Mouse (Mus musculus): ENCODE data around the gene Pcyt1a. TPM values are rescaled to one million over a fixed set of nuclear protein-coding genes. Genes with fewer than 3 reads are reported as not detected.

The Pcyt1a gene
- polyA plus RNA-seq, 1 experiment, result 115 TPM

- 24% methylated on average over 9 of the region's 9 CpGs for WGBS
- Histone ChIP-seq H3K4me1 (ENCODE audit: control insufficient read depth, insufficient read depth, insufficient read length, low read length) (peaks cover 22% of the 10 kb centered on the region), H3K27ac (ENCODE audit: insufficient read depth, low read depth, low read length) (no peak overlapping the region), H3K27me3 (ENCODE audit: control insufficient read depth, insufficient read depth, low read length) (no peaks in the 10 kb centered on the region), H3K36me3 (ENCODE audit: control insufficient read depth, insufficient read depth, low read length) (no peaks in the 10 kb centered on the region), H3K4me3 (ENCODE audit: low read depth, low read length) (no peak overlapping the region)
- TF ChIP-seq POLR2A (IDR thresholded peaks at IDR 0.05; ENCODE audit: low read depth, low read length) (no peak), CTCF (IDR thresholded peaks at IDR 0.05; ENCODE audit: extremely low read depth, insufficient read length, insufficient replicate concordance, low read depth, low read length) (no peak)
Observed at GRCm38 (mm10) chr16:32509066-32509942, 78.6 kb downstream of the Pcyt1a start.

DNA sequence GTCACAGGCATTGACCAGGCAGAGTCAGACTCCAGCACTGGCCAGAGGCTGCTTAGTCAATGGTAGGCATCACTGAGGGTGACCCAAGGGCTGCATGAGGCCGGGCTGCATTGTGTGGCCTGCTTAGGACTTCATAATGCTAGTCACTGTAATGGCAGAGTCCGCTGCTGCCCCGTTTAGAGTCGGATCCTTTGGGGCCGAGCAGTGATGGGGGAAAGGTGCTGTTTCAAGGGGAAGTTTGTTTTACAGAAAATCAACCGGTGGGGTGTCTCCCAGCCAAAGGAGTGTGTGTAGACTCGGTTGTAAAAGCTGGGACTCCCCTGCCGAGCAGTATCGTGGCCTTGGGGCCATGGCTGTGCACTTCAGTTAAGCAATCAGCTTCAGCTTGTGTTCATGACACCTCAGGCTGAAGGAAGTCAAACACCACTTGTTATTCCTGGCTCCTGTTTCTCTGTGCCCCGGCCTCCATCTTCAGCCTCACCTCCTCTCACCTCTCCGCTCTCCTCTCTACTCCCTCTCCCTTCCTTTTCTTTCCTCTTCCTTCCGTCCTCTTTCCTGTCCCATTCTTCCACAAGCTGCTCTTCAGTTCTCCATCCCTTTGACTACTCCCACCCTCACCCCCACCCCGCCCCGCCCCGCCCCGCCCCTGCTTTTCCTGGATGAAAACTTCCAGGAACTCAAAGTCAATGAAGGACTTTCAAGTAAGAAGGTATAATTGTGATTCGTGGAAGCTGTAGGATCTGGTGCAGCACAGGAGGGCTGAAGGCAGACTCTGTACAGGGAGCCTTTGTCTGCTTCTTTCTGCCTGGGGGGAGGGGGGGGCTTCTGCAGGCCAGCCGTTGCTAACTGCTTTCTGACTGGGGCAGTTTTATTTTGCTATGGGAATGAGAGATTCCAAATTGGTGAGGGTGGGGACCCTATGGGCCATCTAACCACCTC lies 79.9 kb downstream of the Pcyt1a start:
- Histone ChIP-seq H3K4me3 (ENCODE audit: low read depth, low read length) (no peak overlapping the region), H3K4me1 (ENCODE audit: control insufficient read depth, insufficient read depth, insufficient read length, low read length) (peaks cover 22% of the 10 kb centered on the region), H3K27me3 (ENCODE audit: control insufficient read depth, insufficient read depth, low read length) (no peaks in the 10 kb centered on the region), H3K36me3 (ENCODE audit: control insufficient read depth, insufficient read depth, low read length) (no peaks in the 10 kb centered on the region), H3K27ac (ENCODE audit: insufficient read depth, low read depth, low read length) (no peak overlapping the region)
- TF ChIP-seq CTCF (IDR thresholded peaks at IDR 0.05; ENCODE audit: extremely low read depth, insufficient read length, insufficient replicate concordance, low read depth, low read length) (no peak), POLR2A (IDR thresholded peaks at IDR 0.05; ENCODE audit: low read depth, low read length) (no peak)
- 61% methylated on average over 18 of the region's 18 CpGs for WGBS

DNA sequence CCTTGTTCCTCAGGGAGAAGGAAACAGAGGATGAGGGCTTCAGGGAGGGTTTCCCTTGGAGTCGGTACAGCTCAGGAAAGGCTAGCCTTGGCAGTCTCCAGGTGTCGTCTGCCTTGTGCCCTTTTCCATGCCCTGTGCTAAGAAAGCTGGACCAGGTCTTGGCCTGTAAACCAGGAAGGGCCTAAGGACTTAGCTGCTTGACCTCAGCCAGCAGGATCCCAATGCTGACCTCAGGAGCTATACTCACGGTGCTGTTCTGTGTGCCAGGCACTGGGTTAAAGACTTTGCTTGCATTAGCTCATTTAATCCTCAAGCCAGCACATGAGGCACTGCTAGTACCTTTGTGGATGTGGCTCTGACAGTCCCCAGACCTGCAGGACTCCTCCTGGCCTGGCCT lies 80.6 kb downstream of the Pcyt1a start:
- TF ChIP-seq CTCF (IDR thresholded peaks at IDR 0.05; ENCODE audit: extremely low read depth, insufficient read length, insufficient replicate concordance, low read depth, low read length) (no peak), POLR2A (IDR thresholded peaks at IDR 0.05; ENCODE audit: low read depth, low read length) (no peak)
- 76% methylated on average over 3 of the region's 3 CpGs for WGBS

GRCm38 (mm10) chr16:32511827-32512490 lies 81.2 kb downstream of the Pcyt1a start:
- peaks cover 22% of the 10 kb centered on the region for H3K4me1 ChIP-seq (ENCODE audit: control insufficient read depth, insufficient read depth, insufficient read length, low read length)
- WGBS, result 91% methylated on average over 8 of the region's 8 CpGs
- no peak overlapping the region for H3K27ac ChIP-seq (ENCODE audit: insufficient read depth, low read depth, low read length)
- no peak for TF ChIP-seq POLR2A (IDR thresholded peaks at IDR 0.05; ENCODE audit: low read depth, low read length)
- no peak for TF ChIP-seq CTCF (IDR thresholded peaks at IDR 0.05; ENCODE audit: extremely low read depth, insufficient read length, insufficient replicate concordance, low read depth, low read length)
- no peaks in the 10 kb centered on the region for H3K27me3 ChIP-seq (ENCODE audit: control insufficient read depth, insufficient read depth, low read length)
- no peaks in the 10 kb centered on the region for H3K36me3 ChIP-seq (ENCODE audit: control insufficient read depth, insufficient read depth, low read length)
- no peak overlapping the region for H3K4me3 ChIP-seq (ENCODE audit: low read depth, low read length)

More for the DNA sequence above, 80.6 kb downstream of the Pcyt1a start:
- Histone ChIP-seq H3K27me3 (ENCODE audit: control insufficient read depth, insufficient read depth, low read length) (no peaks in the 10 kb centered on the region), H3K4me3 (ENCODE audit: low read depth, low read length) (no peak overlapping the region), H3K4me1 (ENCODE audit: control insufficient read depth, insufficient read depth, insufficient read length, low read length) (peaks cover 22% of the 10 kb centered on the region), H3K27ac (ENCODE audit: insufficient read depth, low read depth, low read length) (no peak overlapping the region), H3K36me3 (ENCODE audit: control insufficient read depth, insufficient read depth, low read length) (no peaks in the 10 kb centered on the region)

GRCm38 (mm10) chr16:32512921-32513320 lies 82.2 kb downstream of the Pcyt1a start:
- Histone ChIP-seq H3K36me3 (ENCODE audit: control insufficient read depth, insufficient read depth, low read length) (no peaks in the 10 kb centered on the region), H3K27ac (ENCODE audit: insufficient read depth, low read depth, low read length) (no peak overlapping the region), H3K4me1 (ENCODE audit: control insufficient read depth, insufficient read depth, insufficient read length, low read length) (peaks cover 22% of the 10 kb centered on the region), H3K27me3 (ENCODE audit: control insufficient read depth, insufficient read depth, low read length) (no peaks in the 10 kb centered on the region), H3K4me3 (ENCODE audit: low read depth, low read length) (no peak overlapping the region)
- WGBS, result 79% methylated on average over 3 of the region's 3 CpGs
- TF ChIP-seq CTCF (IDR thresholded peaks at IDR 0.05; ENCODE audit: extremely low read depth, insufficient read length, insufficient replicate concordance, low read depth, low read length) (no peak), POLR2A (IDR thresholded peaks at IDR 0.05; ENCODE audit: low read depth, low read length) (no peak)

DNA sequence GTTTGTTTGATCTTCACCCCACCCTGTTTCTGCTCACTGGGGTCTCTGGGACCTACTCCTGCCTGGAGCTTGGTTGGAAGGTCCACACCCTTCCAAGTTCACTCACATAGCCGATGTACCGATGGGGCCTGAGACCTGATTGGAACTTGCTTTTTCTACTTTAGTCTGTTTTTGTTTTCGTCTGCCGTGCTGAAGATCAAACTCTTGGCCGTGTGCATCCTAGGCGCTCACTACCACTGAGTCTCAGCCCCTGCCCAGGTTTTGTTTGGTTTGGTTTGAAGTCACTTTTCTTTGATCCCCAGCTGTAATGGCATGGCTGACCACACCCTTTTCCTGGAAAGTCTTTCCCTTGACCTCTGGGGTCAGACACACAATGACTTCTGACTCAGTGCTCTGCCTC lies 82.7 kb downstream of the Pcyt1a start:
- peaks cover 23% of the 10 kb centered on the region for H3K4me1 ChIP-seq (ENCODE audit: control insufficient read depth, insufficient read depth, insufficient read length, low read length)
- H3K36me3 ChIP-seq (ENCODE audit: control insufficient read depth, insufficient read depth, low read length), result no peaks in the 10 kb centered on the region
- WGBS, result 97% methylated on average over 6 of the region's 6 CpGs
- H3K4me3 ChIP-seq (ENCODE audit: low read depth, low read length), result no peak overlapping the region
- no peaks in the 10 kb centered on the region for H3K27me3 ChIP-seq (ENCODE audit: control insufficient read depth, insufficient read depth, low read length)
- H3K27ac ChIP-seq (ENCODE audit: insufficient read depth, low read depth, low read length), result no peak overlapping the region
- no peak for TF ChIP-seq POLR2A (IDR thresholded peaks at IDR 0.05; ENCODE audit: low read depth, low read length)
- TF ChIP-seq CTCF (IDR thresholded peaks at IDR 0.05; ENCODE audit: extremely low read depth, insufficient read length, insufficient replicate concordance, low read depth, low read length), result no peak

Data from small intestine, adult 2 months (tissue).